Mouse (Mus musculus) neural tube, embryonic 15.5 days (tissue): ENCODE results near the gene Ltbp2. TPM values are rescaled to one million over a fixed set of nuclear protein-coding genes. Genes with fewer than 3 reads are reported as not detected.

Source experiments
- ATAC-seq: fragments of 200-750 bp; cut with Nextera tagmentation; 2 replicates; pipeline ENCODE4 v1.8.0; 2017; ENCODE audit warnings: mild to moderate bottlenecking, moderate TSS enrichment, moderate library complexity; ENCODE audit not compliant: low FRiP score
- H3K27ac ChIP-seq: fragments of 300-500 bp; sonication (generic); replicated peaks from 2 replicates; pipeline ENCODE4 v1.5.1; 2015; ENCODE audit warnings: mild to moderate bottlenecking, inconsistent platforms
- H3K27me3 ChIP-seq: fragments of 300-500 bp; sonication (generic); replicated peaks from 2 replicates; pipeline ENCODE4 v1.6.1; 2015; ENCODE audit warnings: inconsistent platforms
- H3K36me3 ChIP-seq: fragments of 300-500 bp; sonication (generic); 2 replicates; pipeline ENCODE4 v1.6.1; 2015; ENCODE audit warnings: inconsistent platforms
- H3K4me1 ChIP-seq: fragments of 300-500 bp; sonication (generic); 2 replicates; pipeline ENCODE4 v1.6.1; 2015; ENCODE audit warnings: inconsistent platforms
- H3K4me2 ChIP-seq: fragments of 300-500 bp; sonication (generic); 2 replicates; pipeline ENCODE4 v1.6.1; 2015; ENCODE audit warnings: inconsistent platforms, mild to moderate bottlenecking, moderate library complexity
- H3K4me3 ChIP-seq: fragments of 300-500 bp; sonication (generic); replicated peaks from 2 replicates; pipeline ENCODE4 v1.5.1; 2015; ENCODE audit warnings: mild to moderate bottlenecking, inconsistent platforms
- H3K9ac ChIP-seq: fragments of 300-500 bp; sonication (generic); replicated peaks from 2 replicates; pipeline ENCODE4 v1.6.1; 2015; ENCODE audit warnings: mild to moderate bottlenecking, inconsistent platforms
- H3K9me3 ChIP-seq: fragments of 300-500 bp; sonication (generic); replicated peaks from 2 replicates; pipeline ENCODE4 v1.6.1; 2016; ENCODE audit warnings: inconsistent platforms
- WGBS: fragments of 180-500 bp; shearing (Covaris S2); methylation state at CpG from one replicate; pipeline ENCODE4 v1.1.7; 2015; ENCODE audit warnings: mixed read lengths; 5-methylcytosine and 5-hydroxymethylcytosine counted together
- polyA plus RNA-seq: library from polyadenylated mRNA; unstranded; fragments of >200 nt; fragmentation: Nextera tagmentation; extraction: Ambion mirVana; gene quantifications from 2 replicates; pipeline ENCODE4 v1.2.1, GENCODE M21; 2015

Gene Ltbp2
- polyA plus RNA-seq, 1 experiment from 2014 or later: 0.22 TPM

GRCm38 (mm10) chr12:84830438-84830837 is 45.9 kb downstream of the Ltbp2 start:
- no peak for ATAC-seq
- Histone ChIP-seq H3K4me1 (no peaks in the 10 kb centered on the region), H3K9ac (no peak overlapping the region), H3K4me3 (no peak overlapping the region), H3K27ac (no peak overlapping the region), H3K4me2 (no peak overlapping the region), H3K36me3 (no peaks in the 10 kb centered on the region), H3K9me3 (no peaks in the 10 kb centered on the region), H3K27me3 (no peaks in the 10 kb centered on the region)
- 93% methylated on average over 5 of the region's 5 CpGs for WGBS

GRCm38 (mm10) chr12:84829913-84830312 is 46.4 kb downstream of the Ltbp2 start:
- WGBS: 74% methylated on average over 10 of the region's 10 CpGs
- Histone ChIP-seq H3K9me3 (no peaks in the 10 kb centered on the region), H3K27me3 (no peaks in the 10 kb centered on the region), H3K27ac (no peak overlapping the region), H3K36me3 (no peaks in the 10 kb centered on the region), H3K9ac (no peak overlapping the region), H3K4me3 (no peak overlapping the region), H3K4me1 (no peaks in the 10 kb centered on the region), H3K4me2 (no peak overlapping the region)
- ATAC-seq: no peak

- no peaks in the 10 kb centered on the region for H3K9me3 ChIP-seq
- 83% methylated on average over 20 of the region's 20 CpGs for WGBS
- no peak overlapping the region for H3K9ac ChIP-seq
- peaks cover 6% of the 10 kb centered on the region; the same call in 1 of the 2 replicates for H3K4me1 ChIP-seq
- no peaks in the 10 kb centered on the region for H3K27me3 ChIP-seq
- no peak overlapping the region for H3K4me2 ChIP-seq
- H3K27ac ChIP-seq: no peak overlapping the region
- no peaks in the 10 kb centered on the region for H3K36me3 ChIP-seq
- ATAC-seq: no peak
- no peak overlapping the region for H3K4me3 ChIP-seq
Measured at GRCm38 (mm10) chr12:84829109-84829724, 47.1 kb downstream of the Ltbp2 start.

- no peaks in the 10 kb centered on the region for H3K27me3 ChIP-seq
- no peaks in the 10 kb centered on the region for H3K9me3 ChIP-seq
- no peak overlapping the region for H3K4me3 ChIP-seq
- no peak overlapping the region for H3K4me2 ChIP-seq
- no peaks in the 10 kb centered on the region for H3K36me3 ChIP-seq
- ATAC-seq: no peak
- peaks cover 6% of the 10 kb centered on the region; the same call in 1 of the 2 replicates for H3K4me1 ChIP-seq
- 57% methylated on average over 8 of the region's 8 CpGs for WGBS
- H3K9ac ChIP-seq: no peak overlapping the region
- no peak overlapping the region; the same call in 1 of the 2 replicates for H3K27ac ChIP-seq
Measured at GRCm38 (mm10) chr12:84827384-84827933, 48.9 kb downstream of the Ltbp2 start.

- 51% methylated on average over 5 of the region's 5 CpGs for WGBS
- Histone ChIP-seq H3K4me3 (no peak overlapping the region), H3K4me1 (peaks cover 6% of the 10 kb centered on the region; the same call in 1 of the 2 replicates), H3K9me3 (no peaks in the 10 kb centered on the region), H3K36me3 (no peaks in the 10 kb centered on the region), H3K27ac (no peak overlapping the region; the same call in 1 of the 2 replicates), H3K27me3 (no peaks in the 10 kb centered on the region), H3K4me2 (no peak overlapping the region), H3K9ac (no peak overlapping the region)
- ATAC-seq: no peak
Measured at GRCm38 (mm10) chr12:84824203-84824602, 52.1 kb downstream of the Ltbp2 start.

- Histone ChIP-seq H3K9ac (no peak overlapping the region), H3K4me2 (no peak overlapping the region), H3K27me3 (no peaks in the 10 kb centered on the region), H3K4me1 (peaks cover 6% of the 10 kb centered on the region; the same call in 1 of the 2 replicates), H3K27ac (no peak overlapping the region; the same call in 1 of the 2 replicates), H3K4me3 (no peak overlapping the region), H3K36me3 (no peaks in the 10 kb centered on the region), H3K9me3 (no peaks in the 10 kb centered on the region)
- no peak for ATAC-seq
- WGBS: 79% methylated on average over 7 of the region's 7 CpGs
Measured at GRCm38 (mm10) chr12:84823601-84824000, 52.7 kb downstream of the Ltbp2 start.

- no peaks in the 10 kb centered on the region for H3K27me3 ChIP-seq
- no peaks in the 10 kb centered on the region for H3K36me3 ChIP-seq
- peaks cover 2% of the 10 kb centered on the region; the same call in 1 of the 2 replicates for H3K4me1 ChIP-seq
- H3K9me3 ChIP-seq: no peaks in the 10 kb centered on the region
- H3K27ac ChIP-seq: no peak overlapping the region
- WGBS: 88% methylated on average over 13 of the region's 13 CpGs
- H3K9ac ChIP-seq: no peak overlapping the region
- no peak overlapping the region for H3K4me2 ChIP-seq
- H3K4me3 ChIP-seq: no peak overlapping the region
- no peak for ATAC-seq
Measured at GRCm38 (mm10) chr12:84819236-84820168, 56.8 kb downstream of the Ltbp2 start.

DNA sequence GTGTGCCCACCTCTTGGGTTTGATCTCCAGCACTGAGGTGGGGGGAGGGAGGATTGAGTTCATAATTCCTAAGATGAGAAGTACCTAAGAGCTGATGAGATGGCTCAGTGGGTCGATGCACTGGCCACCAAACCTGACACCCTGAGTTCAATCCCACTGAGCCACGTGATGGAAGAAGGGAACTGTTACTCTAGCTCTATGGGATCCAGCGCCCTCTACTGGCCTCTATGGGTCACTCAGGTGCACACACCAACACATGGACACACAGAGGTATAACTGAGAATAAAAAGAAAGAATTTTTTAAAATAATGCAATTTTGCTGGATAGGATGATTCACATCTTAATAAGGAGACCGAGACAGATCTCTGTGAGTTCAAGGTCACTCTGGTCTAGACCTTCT is 57.8 kb downstream of the Ltbp2 start:
- ATAC-seq: no peak
- Histone ChIP-seq H3K9me3 (no peaks in the 10 kb centered on the region), H3K27me3 (no peaks in the 10 kb centered on the region), H3K4me1 (no peaks in the 10 kb centered on the region), H3K4me3 (no peak overlapping the region), H3K9ac (no peak overlapping the region), H3K4me2 (no peak overlapping the region), H3K36me3 (no peaks in the 10 kb centered on the region), H3K27ac (no peak overlapping the region)
- 68% methylated on average over 4 of the region's 4 CpGs for WGBS

- Histone ChIP-seq H3K9me3 (no peaks in the 10 kb centered on the region), H3K4me2 (no peak overlapping the region), H3K27ac (no peak overlapping the region), H3K9ac (no peak overlapping the region), H3K36me3 (no peaks in the 10 kb centered on the region), H3K27me3 (no peaks in the 10 kb centered on the region), H3K4me1 (no peaks in the 10 kb centered on the region), H3K4me3 (no peak overlapping the region)
- WGBS: 75% methylated on average over 3 of the region's 3 CpGs
- no peak for ATAC-seq
Measured at GRCm38 (mm10) chr12:84814663-84815325, 61.5 kb downstream of the Ltbp2 start.

- ATAC-seq: no peak
- WGBS: 57% methylated on average over 7 of the region's 7 CpGs
- H3K4me3 ChIP-seq: no peak overlapping the region
- no peaks in the 10 kb centered on the region for H3K4me1 ChIP-seq
- no peak overlapping the region for H3K27ac ChIP-seq
- H3K9me3 ChIP-seq: no peaks in the 10 kb centered on the region
- H3K4me2 ChIP-seq: no peak overlapping the region
- H3K27me3 ChIP-seq: no peaks in the 10 kb centered on the region
- H3K36me3 ChIP-seq: no peaks in the 10 kb centered on the region
- no peak overlapping the region for H3K9ac ChIP-seq
Measured at GRCm38 (mm10) chr12:84813773-84814172, 62.6 kb downstream of the Ltbp2 start.

GRCm38 (mm10) chr12:84812004-84812403 is 64.3 kb downstream of the Ltbp2 start:
- Histone ChIP-seq H3K27ac (no peak overlapping the region), H3K27me3 (no peaks in the 10 kb centered on the region)
- WGBS: 67% methylated on average over 3 of the region's 3 CpGs

More at GRCm38 (mm10) chr12:84812004-84812403, 64.3 kb downstream of the Ltbp2 start:
- Histone ChIP-seq H3K4me2 (no peak overlapping the region), H3K4me1 (no peaks in the 10 kb centered on the region), H3K36me3 (no peaks in the 10 kb centered on the region), H3K4me3 (no peak overlapping the region), H3K9me3 (no peaks in the 10 kb centered on the region), H3K9ac (no peak overlapping the region)
- ATAC-seq: no peak
